Mouse (Mus musculus): Measurements from ENCODE around the gene Mstn. TPM values are rescaled to one million over a fixed set of nuclear protein-coding genes. Genes with fewer than 3 reads are reported as not detected.

The Mstn gene
- total RNA-seq (2021), result under 1 TPM; 0.41 to 0.62 TPM

- DNase-seq (ENCODE audit: low spot score in 2 of 2), result no peak
- intact Hi-C loops (cut with DNase I), result no loop called here
These were observed at the start of gene Mstn for GRCm38 (mm10) chr1:53061340-53061739. Gene Mstn, plus strand, starts transcription at chr1:53061640.

DNA sequence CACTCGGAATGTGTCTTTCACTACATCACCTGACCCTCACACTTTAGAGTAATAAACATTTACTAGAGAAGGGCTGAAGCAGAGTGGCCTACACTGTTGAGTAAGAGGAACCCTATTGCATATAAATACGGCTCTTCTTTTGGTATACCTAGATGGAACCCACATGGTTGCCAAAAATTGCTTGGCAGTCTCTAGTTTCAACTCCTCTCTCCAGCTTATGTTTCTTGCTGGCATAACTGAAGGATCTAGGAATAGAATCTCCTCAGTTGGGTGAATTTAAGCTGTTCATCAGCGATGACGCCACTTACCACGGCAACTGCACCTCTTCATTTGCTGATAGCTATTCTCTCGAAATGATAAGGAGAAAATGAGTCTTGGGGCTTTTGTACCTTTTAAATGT is 46.7 kb upstream of the Mstn start:
- peak in 1 of 2 experiments; percentile 87 for DNase-seq (ENCODE audit: low spot score in 2 of 2)
- intact Hi-C loops (cut with DNase I), result no loop called here

DNA sequence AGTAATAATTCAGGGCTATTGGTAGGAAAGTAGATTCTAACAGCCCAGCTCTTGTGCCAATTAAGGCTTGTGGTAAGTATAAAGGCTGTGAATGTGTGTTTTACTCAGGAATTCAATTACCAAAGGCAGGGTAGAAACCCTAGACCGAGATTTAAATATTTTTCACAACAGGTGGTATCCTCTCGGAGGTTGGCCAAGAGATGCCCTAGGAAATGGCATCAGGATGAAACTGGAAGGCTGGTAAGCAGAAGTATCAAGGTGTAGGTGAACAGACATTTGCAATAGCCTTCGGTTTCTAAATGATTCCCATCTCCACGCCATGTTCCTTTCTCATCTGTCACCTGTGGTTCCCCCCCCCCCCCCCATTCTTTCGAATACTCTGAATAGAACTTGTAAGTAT is 45.8 kb upstream of the Mstn start:
- no peak for DNase-seq (ENCODE audit: low spot score in 2 of 2)
- intact Hi-C loops (cut with DNase I), result no loop called here

- intact Hi-C loops (cut with DNase I), result no loop called here
- DNase-seq (ENCODE audit: low spot score in 2 of 2), result peak in 1 of 2 experiments; percentile 49
These were observed 42.5 kb upstream of the Mstn start for GRCm38 (mm10) chr1:53018746-53019505.

DNA sequence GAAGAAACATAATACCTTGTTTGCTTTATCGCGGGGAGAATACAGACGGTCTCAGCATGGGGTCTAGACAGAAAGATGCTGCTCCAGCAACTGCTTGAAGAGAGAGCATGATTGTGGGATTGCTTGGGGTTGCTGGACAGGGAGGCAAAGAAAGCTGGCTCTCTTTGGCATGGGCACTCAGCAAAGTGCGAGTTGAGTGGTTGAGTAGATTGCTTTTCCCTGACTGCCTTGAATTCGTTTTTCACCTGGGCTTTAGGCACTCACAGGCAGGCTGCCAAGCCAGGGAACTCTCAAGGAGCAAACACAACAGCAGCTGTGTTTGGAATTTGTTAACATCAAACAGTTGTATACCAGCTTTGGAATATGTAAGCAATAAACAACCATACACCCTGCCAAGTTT is 41.4 kb upstream of the Mstn start, which contains the start of gene 1700019D03Rik:
Gene 1700019D03Rik, minus strand, starts transcription at position 101 of the 400 bp plus-strand sequence.
- intact Hi-C loops (cut with DNase I), result no loop called here
- no peak for DNase-seq (ENCODE audit: low spot score in 2 of 2)

GRCm38 (mm10) chr1:53032550-53032949 is 28.9 kb upstream of the Mstn start:
- intact Hi-C loops (cut with DNase I), result loop anchor here (5.0 to 10.0 kb wide), 3 partner anchors 238 to 735 kb away; no protein-coding TSS in a partner anchor
- peak; percentile 30 to 74 for DNase-seq (ENCODE audit: low spot score in 2 of 2)

GRCm38 (mm10) chr1:53037443-53037871 is 24.0 kb upstream of the Mstn start:
- DNase-seq (ENCODE audit: low spot score in 2 of 2), result peak in 1 of 2 experiments; percentile 40

DNA sequence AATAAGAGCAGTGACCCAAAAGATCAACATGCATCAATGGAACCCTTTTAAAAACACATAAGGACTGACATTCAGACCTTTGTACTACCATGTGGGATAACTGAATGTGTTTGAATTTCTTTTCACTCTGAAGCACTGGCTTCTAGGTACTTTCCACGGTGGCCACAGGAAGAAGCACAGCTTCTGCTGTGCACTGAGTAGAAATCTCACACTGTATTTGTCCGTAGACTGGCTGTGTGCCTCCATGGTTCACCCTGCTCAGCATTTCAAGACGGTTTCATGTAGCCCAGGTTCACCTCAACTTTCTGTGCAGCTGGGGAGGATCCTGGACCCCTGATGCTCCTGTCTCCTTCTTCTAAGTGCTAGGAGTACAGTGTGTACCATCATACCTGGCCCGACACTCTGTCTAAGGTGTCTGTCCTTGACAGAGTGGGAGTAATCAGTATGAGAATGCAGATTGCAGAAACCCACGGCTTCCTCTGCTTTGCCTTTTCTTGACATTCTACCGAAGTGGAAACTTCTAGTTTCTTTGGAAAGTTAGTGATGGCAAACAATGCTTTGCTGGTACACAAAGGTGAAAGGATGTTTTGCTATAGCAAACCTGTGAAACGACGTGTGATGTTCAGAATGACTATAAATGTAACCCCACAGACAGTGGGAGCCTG is 11.5 kb upstream of the Mstn start:
- intact Hi-C loops (cut with DNase I), result no loop called here
- no peak for DNase-seq (ENCODE audit: low spot score in 2 of 2)

More at GRCm38 (mm10) chr1:53037443-53037871, 24.0 kb upstream of the Mstn start:
- intact Hi-C loops (cut with DNase I), result loop anchor here (10.0 kb wide), 1 partner anchor 243 kb away; no protein-coding TSS in a partner anchor

- DNase-seq (ENCODE audit: low spot score in 2 of 2), result peak; percentile 64 to 73
- intact Hi-C loops (cut with DNase I), result loop anchor here (1.0 to 2.0 kb wide), 2 partner anchors 219 to 299 kb away; partner anchors contain the start of genes Asdurf, Asnsd1 and Gm28551
These were observed 8.1 kb upstream of the Mstn start for GRCm38 (mm10) chr1:53053087-53054022.

DNA sequence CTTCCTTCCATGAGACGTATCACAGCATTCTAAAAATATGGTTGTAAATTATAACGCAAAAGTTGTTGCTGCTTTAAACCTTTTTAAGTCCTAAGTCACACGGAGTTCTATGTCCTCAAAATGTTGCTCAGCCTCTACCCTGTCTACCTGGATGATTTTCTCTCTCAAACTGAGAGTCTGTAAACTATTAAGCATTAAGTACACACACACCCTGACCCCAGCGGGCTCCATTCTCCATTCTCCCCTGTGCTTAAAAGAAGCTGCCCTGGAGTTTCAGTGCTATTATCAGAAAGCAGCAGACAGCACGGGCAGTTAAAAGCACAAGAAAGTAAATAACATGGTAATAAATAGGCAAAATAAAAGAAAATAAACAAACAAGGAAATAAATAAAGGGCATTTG is 2.3 kb upstream of the Mstn start:
- no peak for DNase-seq (ENCODE audit: low spot score in 2 of 2)
- intact Hi-C loops (cut with DNase I), result no loop called here

GRCm38 (mm10) chr1:53060499-53060898 is 941 bp upstream of the Mstn start:
- DNase-seq (ENCODE audit: low spot score in 2 of 2), result no peak
- intact Hi-C loops (cut with DNase I), result no loop called here

DNA sequence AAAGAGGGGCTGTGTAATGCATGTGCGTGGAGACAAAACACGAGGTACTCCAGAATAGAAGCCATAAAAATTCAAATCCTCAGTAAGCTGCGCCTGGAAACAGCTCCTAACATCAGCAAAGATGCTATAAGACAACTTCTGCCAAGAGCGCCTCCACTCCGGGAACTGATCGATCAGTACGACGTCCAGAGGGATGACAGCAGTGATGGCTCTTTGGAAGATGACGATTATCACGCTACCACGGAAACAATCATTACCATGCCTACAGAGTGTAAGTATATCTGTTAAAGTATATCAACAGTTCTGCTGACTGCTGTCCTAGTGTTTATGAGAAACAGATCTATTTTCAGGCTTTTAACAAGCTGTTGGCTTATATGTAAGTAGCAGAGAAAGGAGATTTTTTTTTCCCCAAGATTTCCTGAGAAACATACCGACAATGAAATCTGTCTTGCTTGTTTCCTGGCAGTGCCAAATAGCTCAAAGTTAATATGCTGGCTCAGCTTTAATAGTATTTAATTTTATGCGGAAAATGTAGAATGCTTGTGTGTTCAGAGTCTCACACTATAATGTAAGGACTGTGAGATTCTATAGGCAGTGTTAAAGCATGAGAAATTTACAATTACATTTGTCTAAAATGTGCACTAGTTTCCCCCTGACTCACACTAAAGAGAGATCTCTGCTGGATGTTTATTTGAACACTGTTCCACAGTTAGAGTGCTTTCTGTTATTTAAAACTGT is 600 bp downstream of the Mstn start:
- intact Hi-C loops (cut with DNase I), result no loop called here
- peak; percentile 36 to 63 for DNase-seq (ENCODE audit: low spot score in 2 of 2)

GRCm38 (mm10) chr1:53063921-53064320 is 2.5 kb downstream of the Mstn start:
- DNase-seq (ENCODE audit: low spot score in 2 of 2), result no peak
- intact Hi-C loops (cut with DNase I), result no loop called here

DNA sequence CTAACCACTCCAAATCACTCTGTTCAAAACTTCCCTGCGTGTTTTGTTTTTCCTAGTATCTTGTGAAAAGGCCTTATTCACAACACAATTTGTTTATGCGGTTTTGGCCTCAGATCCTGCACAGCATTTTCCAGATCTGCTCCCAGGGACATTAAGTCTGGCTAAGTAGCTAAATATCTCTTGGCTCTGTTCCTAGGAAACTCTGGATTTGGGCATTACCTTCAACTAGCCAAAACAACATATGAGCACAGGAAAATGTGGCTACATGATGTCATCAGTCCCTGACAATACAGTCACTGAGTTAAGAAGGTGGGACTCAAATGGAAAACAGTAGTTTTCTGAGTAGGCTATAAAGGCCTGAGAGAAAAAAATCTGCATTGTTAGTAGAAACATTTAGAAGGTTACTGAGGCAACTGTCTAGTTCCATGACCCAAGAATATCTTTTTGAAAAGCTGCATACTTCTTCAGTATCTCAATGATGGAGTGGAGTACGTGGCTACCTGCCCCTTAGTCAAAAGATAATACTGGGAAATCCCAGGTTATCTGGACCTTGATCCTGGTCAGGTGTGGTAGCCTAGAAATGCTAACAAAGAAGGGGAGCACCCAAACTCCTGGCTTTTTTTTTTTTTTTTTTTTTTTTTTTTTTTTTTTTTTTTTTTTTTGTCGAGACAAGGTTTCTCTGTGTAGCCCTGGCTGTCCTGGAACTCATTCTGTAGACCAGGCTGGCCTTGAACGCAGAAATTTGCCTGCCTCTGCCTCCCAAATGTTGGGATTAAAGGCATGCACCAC is 8.5 kb downstream of the Mstn start:
- DNase-seq (ENCODE audit: low spot score in 2 of 2), result no peak
- intact Hi-C loops (cut with DNase I), result no loop called here

GRCm38 (mm10) chr1:53070664-53071175 is 9.3 kb downstream of the Mstn start:
- DNase-seq (ENCODE audit: low spot score in 2 of 2), result no peak
- intact Hi-C loops (cut with DNase I), result no loop called here

- no peak for DNase-seq (ENCODE audit: low spot score in 2 of 2)
- intact Hi-C loops (cut with DNase I), result no loop called here
These were observed 15.2 kb downstream of the Mstn start for GRCm38 (mm10) chr1:53076656-53077055.

- DNase-seq (ENCODE audit: low spot score in 2 of 2), result no peak
- intact Hi-C loops (cut with DNase I), result no loop called here
These were observed 18.4 kb downstream of the Mstn start for GRCm38 (mm10) chr1:53079876-53080275.

GRCm38 (mm10) chr1:53080603-53081002 is 19.2 kb downstream of the Mstn start:
- no peak for DNase-seq (ENCODE audit: low spot score in 2 of 2)
- intact Hi-C loops (cut with DNase I), result no loop called here

All from left cerebral cortex, postnatal 25 days (tissue).